Mouse (Mus musculus): ENCODE results near the gene Ccr5. TPM values are rescaled to one million over a fixed set of nuclear protein-coding genes. Genes with fewer than 3 reads are reported as not detected.
A peak's percentile ranks its signal among the peaks of the same experiment; 100 is the strongest.
"Not testable (repeated sequence)": the region's sequence is repeated elsewhere in the genome, so short reads cannot be mapped to it uniquely, and the experiment has no call there.

Gene Ccr5
- polyA plus RNA-seq, 1 experiment from 2014 or later = 1.8 TPM

GRCm38 (mm10) chr9:124128379-124128778 is 7.0 kb downstream of the Ccr5 start:
- no peak overlapping the region for H3K27ac ChIP-seq (ENCODE audit: low read length)
- H3K4me3 ChIP-seq (ENCODE audit: low read length) = no peak overlapping the region
- H3K4me1 ChIP-seq (replicated peaks; ENCODE audit: control insufficient read depth, insufficient read depth, low read length) = no peaks in the 10 kb centered on the region
- no peak overlapping the region for H3K9ac ChIP-seq (ENCODE audit: low read length)
- no peak overlapping the region for H3K4me2 ChIP-seq (ENCODE audit: low read depth, low read length)
- WGBS = 0% methylated on average over 1 of the region's 1 CpGs
- no peaks in the 10 kb centered on the region for H3K27me3 ChIP-seq (ENCODE audit: control insufficient read depth, insufficient read depth, low read depth, low read length)
- no peaks in the 10 kb centered on the region for H3K9me3 ChIP-seq (ENCODE audit: control insufficient read depth, low read length)
- H3K36me3 ChIP-seq (ENCODE audit: control insufficient read depth, insufficient read depth, low read length) = no peaks in the 10 kb centered on the region
- ATAC-seq (ENCODE audit: low read depth) = no peak

- H3K4me2 ChIP-seq (ENCODE audit: low read depth, low read length); H3K9ac ChIP-seq (ENCODE audit: low read length); ATAC-seq (ENCODE audit: low read depth); H3K9me3 ChIP-seq (ENCODE audit: control insufficient read depth, low read length); H3K27ac ChIP-seq (ENCODE audit: low read length); H3K27me3 ChIP-seq (ENCODE audit: control insufficient read depth, insufficient read depth, low read depth, low read length); H3K36me3 ChIP-seq (ENCODE audit: control insufficient read depth, insufficient read depth, low read length); H3K4me1 ChIP-seq (replicated peaks; ENCODE audit: control insufficient read depth, insufficient read depth, low read length); H3K4me3 ChIP-seq (ENCODE audit: low read length): not testable (repeated sequence)
- 54% methylated on average over 2 of the region's 2 CpGs for WGBS
Observed at GRCm38 (mm10) chr9:124132899-124133298, 11.6 kb downstream of the Ccr5 start.

- ATAC-seq (ENCODE audit: low read depth) = 0 out of 2 replicates have a peak, but pooled peaks have one; percentile 43
- H3K4me2 ChIP-seq (ENCODE audit: low read depth, low read length); H3K27me3 ChIP-seq (ENCODE audit: control insufficient read depth, insufficient read depth, low read depth, low read length); H3K27ac ChIP-seq (ENCODE audit: low read length); H3K9ac ChIP-seq (ENCODE audit: low read length); H3K4me3 ChIP-seq (ENCODE audit: low read length); H3K36me3 ChIP-seq (ENCODE audit: control insufficient read depth, insufficient read depth, low read length); H3K4me1 ChIP-seq (replicated peaks; ENCODE audit: control insufficient read depth, insufficient read depth, low read length); H3K9me3 ChIP-seq (ENCODE audit: control insufficient read depth, low read length): not testable (repeated sequence)
- 50% methylated on average over 1 of the region's 1 CpGs for WGBS
Observed at GRCm38 (mm10) chr9:124134919-124135318, 13.6 kb downstream of the Ccr5 start.

GRCm38 (mm10) chr9:124137619-124138018 is 16.3 kb downstream of the Ccr5 start:
- no peaks in the 10 kb centered on the region for H3K27me3 ChIP-seq (ENCODE audit: control insufficient read depth, insufficient read depth, low read depth, low read length)
- no peaks in the 10 kb centered on the region for H3K9me3 ChIP-seq (ENCODE audit: control insufficient read depth, low read length)
- no peak overlapping the region for H3K9ac ChIP-seq (ENCODE audit: low read length)
- WGBS = 40% methylated on average over 11 of the region's 11 CpGs
- H3K27ac ChIP-seq (ENCODE audit: low read length) = peak overlapping the region; percentile 72
- ATAC-seq (ENCODE audit: low read depth) = no peak
- H3K4me2 ChIP-seq (ENCODE audit: low read depth, low read length) = no peak overlapping the region
- H3K36me3 ChIP-seq (ENCODE audit: control insufficient read depth, insufficient read depth, low read length) = no peaks in the 10 kb centered on the region
- no peak overlapping the region for H3K4me3 ChIP-seq (ENCODE audit: low read length)
- H3K4me1 ChIP-seq (replicated peaks; ENCODE audit: control insufficient read depth, insufficient read depth, low read length) = no peaks in the 10 kb centered on the region

- H3K9ac ChIP-seq (ENCODE audit: low read length) = no peak overlapping the region
- H3K27ac ChIP-seq (ENCODE audit: low read length) = peak overlapping the region; percentile 83
- H3K4me2 ChIP-seq (ENCODE audit: low read depth, low read length) = 0 out of 2 replicates have a peak overlapping the region, but pooled peaks have one; percentile 17
- no peaks in the 10 kb centered on the region for H3K9me3 ChIP-seq (ENCODE audit: control insufficient read depth, low read length)
- WGBS = 19% methylated on average over 4 of the region's 4 CpGs
- H3K36me3 ChIP-seq (ENCODE audit: control insufficient read depth, insufficient read depth, low read length) = no peaks in the 10 kb centered on the region
- no peaks in the 10 kb centered on the region for H3K27me3 ChIP-seq (ENCODE audit: control insufficient read depth, insufficient read depth, low read depth, low read length)
- peak; percentile 94 for ATAC-seq (ENCODE audit: low read depth)
- no peaks in the 10 kb centered on the region for H3K4me1 ChIP-seq (replicated peaks; ENCODE audit: control insufficient read depth, insufficient read depth, low read length)
- no peak overlapping the region for H3K4me3 ChIP-seq (ENCODE audit: low read length)
Observed at GRCm38 (mm10) chr9:124138055-124138775, 16.9 kb downstream of the Ccr5 start.

- Histone ChIP-seq H3K27me3 (ENCODE audit: control insufficient read depth, insufficient read depth, low read depth, low read length) (no peaks in the 10 kb centered on the region), H3K4me1 (replicated peaks; ENCODE audit: control insufficient read depth, insufficient read depth, low read length) (no peaks in the 10 kb centered on the region), H3K36me3 (ENCODE audit: control insufficient read depth, insufficient read depth, low read length) (no peaks in the 10 kb centered on the region), H3K4me2 (ENCODE audit: low read depth, low read length) (no peak overlapping the region), H3K9me3 (ENCODE audit: control insufficient read depth, low read length) (no peaks in the 10 kb centered on the region), H3K27ac (ENCODE audit: low read length) (no peak overlapping the region), H3K9ac (ENCODE audit: low read length) (no peak overlapping the region), H3K4me3 (ENCODE audit: low read length) (no peak overlapping the region)
- 85% methylated on average over 1 of the region's 1 CpGs for WGBS
- no peak for ATAC-seq (ENCODE audit: low read depth)
Observed at GRCm38 (mm10) chr9:124143678-124144077, 22.3 kb downstream of the Ccr5 start.

- ATAC-seq (ENCODE audit: low read depth) = no peak
- no peak overlapping the region for H3K9ac ChIP-seq (ENCODE audit: low read length)
- H3K4me1 ChIP-seq (replicated peaks; ENCODE audit: control insufficient read depth, insufficient read depth, low read length) = no peaks in the 10 kb centered on the region
- H3K27me3 ChIP-seq (ENCODE audit: control insufficient read depth, insufficient read depth, low read depth, low read length) = no peaks in the 10 kb centered on the region
- H3K27ac ChIP-seq (ENCODE audit: low read length) = no peak overlapping the region
- no peak overlapping the region for H3K4me3 ChIP-seq (ENCODE audit: low read length)
- no peak overlapping the region for H3K4me2 ChIP-seq (ENCODE audit: low read depth, low read length)
- no peaks in the 10 kb centered on the region for H3K36me3 ChIP-seq (ENCODE audit: control insufficient read depth, insufficient read depth, low read length)
- H3K9me3 ChIP-seq (ENCODE audit: control insufficient read depth, low read length) = no peaks in the 10 kb centered on the region
Observed at GRCm38 (mm10) chr9:124146307-124146706, 25.0 kb downstream of the Ccr5 start.

Other genes starting within 250 kb of the Ccr5 start
- 4.0 and 4.5 TPM in 2 replicates for gene Ccr1, start 152.9 kb upstream of the Ccr5 start, polyA plus RNA-seq (2015; fragmentation: Nextera tagmentation; extraction: Ambion mirVana)
- gene Ccr1l1, start 143.1 kb upstream of the Ccr5 start, polyA plus RNA-seq (2015; fragmentation: Nextera tagmentation; extraction: Ambion mirVana) = not detected in 2 replicates
- gene Ccr3, start 99.6 kb upstream of the Ccr5 start, polyA plus RNA-seq (2015; fragmentation: Nextera tagmentation; extraction: Ambion mirVana) = 0.08 and 0.10 TPM in 2 replicates
- 8.1 and 9.4 TPM in 2 replicates for gene Ccr2, start 19.6 kb upstream of the Ccr5 start, polyA plus RNA-seq (2015; fragmentation: Nextera tagmentation; extraction: Ambion mirVana)
- gene 2010315B03Rik, start 191.2 kb downstream of the Ccr5 start, polyA plus RNA-seq (2015; fragmentation: Nextera tagmentation; extraction: Ambion mirVana) = 11.2 and 11.5 TPM in 2 replicates

Data from lung, embryonic 16.5 days (tissue).